Mouse (Mus musculus) MEL-GATA-1-ER (cell line): ENCODE measurements around the gene Armh2.
"Not testable (repeated sequence)": the region's sequence is repeated elsewhere in the genome, so short reads cannot be mapped to it uniquely, and the experiment has no call there.

Experiments used
- DNase-seq: peaks from one replicate; pipeline ENCODE4 v3.0.0-alpha.2; 2012; ENCODE audit warnings: low read depth; ENCODE audit errors: extremely low read depth

Armh2 gene

GRCm38 (mm10) chr13:24757820-24758564 is 17.0 kb downstream of the Armh2 start:
- peak; percentile 56 for DNase-seq

GRCm38 (mm10) chr13:24759451-24759850 is 18.4 kb downstream of the Armh2 start:
- DNase-seq: no peak

- no peak for DNase-seq
Observed at GRCm38 (mm10) chr13:24760351-24760870, 19.4 kb downstream of the Armh2 start.

- DNase-seq: no peak
Observed at GRCm38 (mm10) chr13:24761083-24761402, 20.0 kb downstream of the Armh2 start.

- DNase-seq: peak; percentile 88
Observed at GRCm38 (mm10) chr13:24761403-24762227, 20.6 kb downstream of the Armh2 start, which contains the start of gene Gmnn. Gene Gmnn (minus strand): TSS chr13:24761923.

GRCm38 (mm10) chr13:24762254-24762653 is 21.2 kb downstream of the Armh2 start:
- no peak for DNase-seq

GRCm38 (mm10) chr13:24767809-24768208 is 26.8 kb downstream of the Armh2 start:
- not testable (repeated sequence) for DNase-seq

- not testable (repeated sequence) for DNase-seq
Observed at GRCm38 (mm10) chr13:24771482-24771881, 30.4 kb downstream of the Armh2 start.

GRCm38 (mm10) chr13:24776146-24776844 is 35.3 kb downstream of the Armh2 start:
- peak; percentile 61 for DNase-seq

GRCm38 (mm10) chr13:24778026-24778425 is 37.0 kb downstream of the Armh2 start:
- no peak for DNase-seq

GRCm38 (mm10) chr13:24778706-24779380 is 37.8 kb downstream of the Armh2 start:
- no peak for DNase-seq

GRCm38 (mm10) chr13:24781916-24782315 is 40.9 kb downstream of the Armh2 start:
- DNase-seq: no peak

GRCm38 (mm10) chr13:24786014-24786490 is 45.0 kb downstream of the Armh2 start:
- DNase-seq: no peak

- no peak for DNase-seq
Observed at GRCm38 (mm10) chr13:24787477-24787876, 46.4 kb downstream of the Armh2 start.

GRCm38 (mm10) chr13:24791349-24791748 is 50.3 kb downstream of the Armh2 start:
- peak; percentile 37 for DNase-seq

GRCm38 (mm10) chr13:24792411-24793045 is 51.5 kb downstream of the Armh2 start:
- no peak for DNase-seq
